Mouse (Mus musculus) stomach, postnatal 0 days (tissue): ENCODE measurements around the gene Gm21988. TPM values are rescaled to one million over a fixed set of nuclear protein-coding genes. Genes with fewer than 3 reads are reported as not detected.

Experiments
- ATAC-seq: fragments of 200-750 bp; cut with Nextera tagmentation; 2 replicates; pipeline ENCODE4 v1.8.0; 2017; ENCODE audit not compliant: low FRiP score, low TSS enrichment
- DNase-seq: peaks from one replicate; pipeline ENCODE4 v3.0.0-alpha.2; 2016; ENCODE audit warnings: low spot score
- H3K27ac ChIP-seq: fragments of 300-500 bp; sonication (generic); replicated peaks from 2 replicates; pipeline ENCODE4 v1.5.1; 2014; ENCODE audit warnings: mild to moderate bottlenecking, control low read depth
- H3K27me3 ChIP-seq: fragments of 300-500 bp; sonication (generic); 2 replicates; pipeline ENCODE4 v1.6.1; 2014; ENCODE audit warnings: low read length; ENCODE audit not compliant: control insufficient read depth, insufficient read depth
- H3K36me3 ChIP-seq: fragments of 300-500 bp; sonication (generic); 2 replicates; pipeline ENCODE4 v1.6.1; 2014; ENCODE audit warnings: low read length, mixed read lengths; ENCODE audit not compliant: control insufficient read depth, insufficient read depth
- H3K4me1 ChIP-seq: fragments of 300-500 bp; sonication (generic); replicated peaks from 2 replicates; pipeline ENCODE4 v1.6.1; 2014; ENCODE audit warnings: antibody characterized with exemption; ENCODE audit not compliant: control insufficient read depth, insufficient read depth
- H3K4me2 ChIP-seq: fragments of 300-500 bp; sonication (generic); replicated peaks from 2 replicates; pipeline ENCODE4 v1.6.1; 2014; ENCODE audit warnings: low read depth, mild to moderate bottlenecking, control low read depth, moderate library complexity
- H3K4me3 ChIP-seq: fragments of 300-500 bp; sonication (generic); 2 replicates; pipeline ENCODE4 v1.5.1; 2014; ENCODE audit warnings: low read depth, low read length, control low read depth
- H3K9ac ChIP-seq: fragments of 300-500 bp; sonication (generic); 2 replicates; pipeline ENCODE4 v1.6.1; 2014; ENCODE audit warnings: mild to moderate bottlenecking, low read length, control low read depth, mixed read lengths
- H3K9me3 ChIP-seq: fragments of 300-500 bp; sonication (generic); 2 replicates; pipeline ENCODE4 v1.6.1; 2016; ENCODE audit warnings: low read length; ENCODE audit not compliant: control insufficient read depth
- CTCF ChIP-seq: IDR thresholded peaks from 2 replicates; pipeline ENCODE4 v1.5.1; 2016; ENCODE audit warnings: antibody characterized with exemption, low read depth, mild to moderate bottlenecking, moderate library complexity
- EP300 ChIP-seq: optimal IDR thresholded peaks from 2 replicates; pipeline ENCODE3; 2016; ENCODE audit warnings: antibody characterized with exemption
- WGBS: fragments of 180-500 bp; shearing (Covaris S2); extraction: QIAGEN DNeasy Blood & Tissue Kit; methylation state at CpG from one replicate; pipeline ENCODE4 v1.1.7; 2014; 5-methylcytosine and 5-hydroxymethylcytosine counted together
- polyA plus RNA-seq: library from polyadenylated mRNA; unstranded; fragments of >200 nt; fragmentation: Nextera tagmentation; extraction: Ambion mirVana; gene quantifications from 2 replicates; pipeline ENCODE4 v1.2.1, GENCODE M21; 2015

Gm21988 gene
- polyA plus RNA-seq, 1 experiment from 2014 or later = 10.1 TPM

GRCm38 (mm10) chr11:70259035-70259434 lies 19.4 kb upstream of the Gm21988 start:
- Histone ChIP-seq H3K36me3 (no peaks in the 10 kb centered on the region), H3K4me2 (no peak overlapping the region), H3K4me1 (no peaks in the 10 kb centered on the region), H3K9ac (no peak overlapping the region), H3K27me3 (no peaks in the 10 kb centered on the region; the same call in 1 of the 2 replicates), H3K27ac (no peak overlapping the region), H3K9me3 (no peaks in the 10 kb centered on the region), H3K4me3 (no peak overlapping the region)
- WGBS = 79% methylated on average over 4 of the region's 4 CpGs
- no peak for TF ChIP-seq CTCF
- no peak for TF ChIP-seq EP300
- DNase-seq = no peak
- peak; percentile 65 for ATAC-seq

DNA sequence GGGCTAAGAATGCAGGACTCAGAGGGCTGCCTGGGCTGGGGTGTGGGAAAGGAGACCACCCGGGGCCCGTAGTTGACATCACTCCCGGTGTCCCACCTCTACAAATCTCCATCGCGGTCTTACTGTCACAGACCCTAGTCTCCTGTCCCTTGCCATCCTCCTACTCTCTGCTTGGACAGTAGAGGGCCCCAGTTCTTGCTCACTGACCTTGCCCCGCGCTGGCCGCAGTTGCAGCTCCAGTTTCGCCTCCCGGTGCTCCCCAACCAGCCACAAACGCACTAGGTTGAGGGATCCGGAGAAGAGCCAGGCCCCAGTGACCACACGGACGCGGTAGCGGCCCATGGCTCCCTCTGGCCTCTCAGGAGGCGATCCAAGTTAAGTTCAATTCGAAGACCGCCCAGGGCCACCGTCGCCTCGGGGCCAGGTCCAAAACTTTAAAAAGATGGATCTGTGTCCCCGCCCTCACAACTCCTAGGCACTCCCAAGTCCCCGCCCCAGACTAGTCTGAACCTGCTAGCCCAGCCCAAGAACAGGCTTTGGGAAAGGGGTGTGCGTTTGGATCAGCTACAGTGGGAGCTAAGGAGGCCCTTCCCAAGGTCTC lies 15.4 kb upstream of the Gm21988 start, which contains the start of gene Alox12:
TSS of gene Alox12 (minus strand) at position 423 of the 601 bp plus-strand sequence.
- Histone ChIP-seq H3K27me3 (no peaks in the 10 kb centered on the region; the same call in 1 of the 2 replicates), H3K9me3 (no peaks in the 10 kb centered on the region), H3K27ac (peak within 1 kb of the TSS; percentile 61), H3K4me2 (peak within 1 kb of the TSS; percentile 57), H3K4me3 (peak within 1 kb of the TSS; percentile 41), H3K9ac (peak within 1 kb of the TSS; percentile 54), H3K4me1 (no peaks in the 10 kb centered on the region), H3K36me3 (no peaks in the 10 kb centered on the region)
- TF ChIP-seq EP300 = no peak
- TF ChIP-seq CTCF = peak; percentile 62
- DNase-seq (peak; percentile 58), ATAC-seq (peak; percentile 72)
- WGBS = 1% methylated on average over 25 of the region's 25 CpGs

GRCm38 (mm10) chr11:70254337-70254736 lies 14.7 kb upstream of the Gm21988 start:
- Histone ChIP-seq H3K27me3 (no peaks in the 10 kb centered on the region; the same call in 1 of the 2 replicates), H3K36me3 (no peaks in the 10 kb centered on the region), H3K4me1 (no peaks in the 10 kb centered on the region), H3K9me3 (no peaks in the 10 kb centered on the region), H3K27ac (peak overlapping the region; percentile 18; the same call in 1 of the 2 replicates), H3K4me3 (peak overlapping the region; percentile 41), H3K4me2 (peak overlapping the region; percentile 57), H3K9ac (peak overlapping the region; percentile 54)
- DNase-seq (no peak), ATAC-seq (no peak)
- WGBS = 5% methylated on average over 18 of the region's 18 CpGs
- TF ChIP-seq CTCF (no peak), EP300 (no peak)

- Histone ChIP-seq H3K27ac (no peak overlapping the region), H3K4me1 (no peaks in the 10 kb centered on the region), H3K4me3 (no peak overlapping the region), H3K36me3 (no peaks in the 10 kb centered on the region), H3K27me3 (no peaks in the 10 kb centered on the region; the same call in 1 of the 2 replicates), H3K9ac (no peak overlapping the region), H3K9me3 (no peaks in the 10 kb centered on the region), H3K4me2 (no peak overlapping the region)
- TF ChIP-seq CTCF (no peak), EP300 (no peak)
- ATAC-seq = no peak
- no peak for DNase-seq
- 80% methylated on average over 8 of the region's 8 CpGs for WGBS
Observed at GRCm38 (mm10) chr11:70251853-70252252, 12.2 kb upstream of the Gm21988 start.

GRCm38 (mm10) chr11:70250150-70250549 lies 10.5 kb upstream of the Gm21988 start:
- ATAC-seq (no peak), DNase-seq (no peak)
- no peaks in the 10 kb centered on the region for H3K9me3 ChIP-seq
- H3K27ac ChIP-seq = no peak overlapping the region
- WGBS = 64% methylated on average over 11 of the region's 11 CpGs
- H3K27me3 ChIP-seq = no peaks in the 10 kb centered on the region; the same call in 1 of the 2 replicates
- no peaks in the 10 kb centered on the region for H3K4me1 ChIP-seq
- H3K4me3 ChIP-seq = no peak overlapping the region
- no peaks in the 10 kb centered on the region for H3K36me3 ChIP-seq
- no peak overlapping the region for H3K9ac ChIP-seq
- H3K4me2 ChIP-seq = no peak overlapping the region
- no peak for TF ChIP-seq EP300
- no peak for TF ChIP-seq CTCF

DNA sequence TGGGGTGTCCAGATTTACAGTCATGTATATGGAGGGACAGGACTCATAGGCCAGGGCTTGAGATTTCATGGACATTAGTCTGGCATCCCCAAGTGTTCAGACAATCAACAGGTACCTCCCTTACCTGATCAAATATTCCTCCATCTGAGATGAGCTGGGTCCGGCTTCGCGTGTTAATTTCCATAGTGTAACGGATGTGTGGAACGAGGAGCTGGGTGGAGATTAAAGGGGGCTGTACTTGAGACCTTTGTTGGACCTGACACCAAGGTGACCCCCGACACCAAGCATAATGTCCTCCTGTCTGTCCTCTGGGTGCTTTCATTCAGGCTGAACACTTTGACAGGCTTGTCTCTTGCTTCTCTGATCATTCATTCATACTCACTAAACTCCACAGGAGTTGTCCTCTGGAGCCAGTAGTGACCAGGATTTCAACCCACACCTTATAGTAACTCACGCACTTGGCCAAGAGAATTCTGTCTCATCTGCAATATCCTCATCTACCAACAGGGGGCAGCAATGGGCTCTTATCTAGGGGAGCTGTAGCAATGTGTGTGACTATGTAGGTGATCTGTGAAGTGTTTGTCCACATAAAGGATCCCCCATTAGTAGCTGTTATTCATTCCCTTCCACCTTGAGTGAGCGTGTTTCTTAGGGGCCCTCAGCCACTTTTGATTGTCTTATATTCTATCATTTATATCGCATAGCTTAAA lies 7.7 kb upstream of the Gm21988 start:
- H3K4me3 ChIP-seq = no peak overlapping the region
- 50% methylated on average over 9 of the region's 9 CpGs for WGBS
- peak; percentile 74 for DNase-seq
- TF ChIP-seq CTCF = peak; percentile 93
- no peak for TF ChIP-seq EP300
- H3K9me3 ChIP-seq = no peaks in the 10 kb centered on the region
- peak; percentile 66; the same call in 1 of the 2 replicates for ATAC-seq
- H3K27ac ChIP-seq = no peak overlapping the region
- no peaks in the 10 kb centered on the region for H3K4me1 ChIP-seq
- H3K36me3 ChIP-seq = no peaks in the 10 kb centered on the region
- no peak overlapping the region for H3K4me2 ChIP-seq
- H3K9ac ChIP-seq = no peak overlapping the region
- H3K27me3 ChIP-seq = no peaks in the 10 kb centered on the region
